Mouse (Mus musculus): ENCODE measurements around the gene 2310057M21Rik. TPM values are rescaled to one million over a fixed set of nuclear protein-coding genes. Genes with fewer than 3 reads are reported as not detected.
"Not testable (repeated sequence)": the region's sequence is repeated elsewhere in the genome, so short reads cannot be mapped to it uniquely, and the experiment has no call there.

Gene 2310057M21Rik
- 11.4 and 12.5 TPM in 2 replicates for polyA plus RNA-seq (2012; rRNA removed)

- TF ChIP-seq POLR2A (IDR thresholded peaks at IDR 0.05; ENCODE audit: control insufficient read depth, low read depth, low read length) (no peak; the same call in 1 of the 2 replicates), CTCF (IDR thresholded peaks at IDR 0.05; ENCODE audit: control insufficient read depth, insufficient read depth, insufficient replicate concordance, low read depth, low read length) (no peak)
- H3K4me1 ChIP-seq (ENCODE audit: control insufficient read depth, insufficient read depth, low read length), result peaks cover 6% of the 10 kb centered on the region
- no peaks in the 10 kb centered on the region for H3K27me3 ChIP-seq (ENCODE audit: control insufficient read depth, insufficient read depth, low read length)
- no peaks in the 10 kb centered on the region; the same call in 1 of the 2 replicates for H3K36me3 ChIP-seq (ENCODE audit: control insufficient read depth, insufficient read depth, low read length)
- H3K27ac ChIP-seq (ENCODE audit: control insufficient read depth, insufficient read depth, low read depth, low read length), result peak within 1 kb of the TSS; percentile 90
- H3K4me3 ChIP-seq (ENCODE audit: control insufficient read depth, low read depth, low read length), result peak within 1 kb of the TSS; percentile 84
Observed at GRCm38 (mm10) chr7:131362615-131363300, at the start of gene 2310057M21Rik. TSS of gene 2310057M21Rik (minus strand) at chr7:131362759.

DNA sequence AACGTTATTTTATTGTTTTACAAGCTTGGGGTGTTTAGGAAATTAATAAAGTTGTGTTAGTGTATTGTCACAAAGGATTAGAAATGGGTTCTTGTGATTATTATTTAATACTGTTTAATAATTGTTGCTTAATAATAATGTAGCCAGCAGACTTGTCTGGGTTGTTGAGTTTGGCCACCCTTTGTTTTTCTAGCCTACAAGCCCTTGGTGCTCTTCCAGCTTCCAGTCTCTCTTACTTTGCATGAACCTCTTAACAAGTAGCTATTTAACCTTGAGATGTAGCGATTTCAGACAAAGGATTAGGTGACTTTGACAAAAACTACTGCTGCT is 49.3 kb upstream of the 2310057M21Rik start:
- peaks cover 3% of the 10 kb centered on the region; the same call in 1 of the 2 replicates for H3K4me1 ChIP-seq (ENCODE audit: control insufficient read depth, insufficient read depth, low read length)
- TF ChIP-seq POLR2A (IDR thresholded peaks at IDR 0.05; ENCODE audit: control insufficient read depth, low read depth, low read length), result no peak
- TF ChIP-seq CTCF (IDR thresholded peaks at IDR 0.05; ENCODE audit: control insufficient read depth, insufficient read depth, insufficient replicate concordance, low read depth, low read length), result no peak
- no peak overlapping the region for H3K4me3 ChIP-seq (ENCODE audit: control insufficient read depth, low read depth, low read length)
- no peak overlapping the region for H3K27ac ChIP-seq (ENCODE audit: control insufficient read depth, insufficient read depth, low read depth, low read length)
- H3K36me3 ChIP-seq (ENCODE audit: control insufficient read depth, insufficient read depth, low read length), result no peaks in the 10 kb centered on the region
- no peaks in the 10 kb centered on the region for H3K27me3 ChIP-seq (ENCODE audit: control insufficient read depth, insufficient read depth, low read length)

DNA sequence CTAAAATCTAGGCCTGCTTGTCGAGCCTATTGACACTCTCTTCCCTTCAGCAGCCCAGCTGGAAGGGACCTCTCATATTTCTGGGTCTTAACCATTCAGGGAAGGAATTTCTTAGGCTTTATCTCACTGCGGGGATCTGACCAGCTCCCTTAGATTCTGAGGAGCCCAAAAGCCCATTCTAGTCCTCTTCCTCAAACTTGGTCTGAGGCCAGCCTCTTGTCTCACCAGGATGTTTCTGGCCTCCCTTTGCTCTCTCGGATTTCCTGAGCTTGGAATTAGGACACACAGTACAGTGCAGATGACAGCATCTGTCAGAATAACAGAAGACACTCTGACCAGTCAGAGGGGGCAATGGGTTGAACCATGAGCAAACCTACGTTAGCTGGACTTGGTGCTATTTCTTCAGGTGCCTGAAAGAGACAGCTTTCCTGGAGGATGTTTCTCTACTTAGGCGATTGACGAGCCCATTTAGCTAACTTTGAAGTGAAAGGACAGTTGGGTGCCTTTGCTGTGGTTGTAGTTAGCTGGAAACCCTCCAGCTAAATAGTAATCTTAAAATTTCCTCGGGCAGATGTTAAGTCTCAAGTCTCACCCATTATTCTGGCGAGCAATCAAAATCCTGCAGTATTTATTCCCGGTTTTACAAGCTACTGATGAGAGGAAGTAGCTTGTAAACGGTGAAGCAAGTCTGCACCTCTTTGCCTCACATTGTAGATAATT is 48.8 kb upstream of the 2310057M21Rik start:
- peaks cover 3% of the 10 kb centered on the region; the same call in 1 of the 2 replicates for H3K4me1 ChIP-seq (ENCODE audit: control insufficient read depth, insufficient read depth, low read length)
- no peaks in the 10 kb centered on the region for H3K27me3 ChIP-seq (ENCODE audit: control insufficient read depth, insufficient read depth, low read length)
- no peaks in the 10 kb centered on the region for H3K36me3 ChIP-seq (ENCODE audit: control insufficient read depth, insufficient read depth, low read length)
- H3K4me3 ChIP-seq (ENCODE audit: control insufficient read depth, low read depth, low read length), result peak overlapping the region; percentile 97
- H3K27ac ChIP-seq (ENCODE audit: control insufficient read depth, insufficient read depth, low read depth, low read length), result peak overlapping the region; percentile 27; the same call in 1 of the 2 replicates
- no peak for TF ChIP-seq POLR2A (IDR thresholded peaks at IDR 0.05; ENCODE audit: control insufficient read depth, low read depth, low read length)
- TF ChIP-seq CTCF (IDR thresholded peaks at IDR 0.05; ENCODE audit: control insufficient read depth, insufficient read depth, insufficient replicate concordance, low read depth, low read length), result no peak

- H3K4me1 ChIP-seq (ENCODE audit: control insufficient read depth, insufficient read depth, low read length), result peaks cover 3% of the 10 kb centered on the region; the same call in 1 of the 2 replicates
- no peak for TF ChIP-seq CTCF (IDR thresholded peaks at IDR 0.05; ENCODE audit: control insufficient read depth, insufficient read depth, insufficient replicate concordance, low read depth, low read length)
- peak; percentile 82 for TF ChIP-seq POLR2A (IDR thresholded peaks at IDR 0.05; ENCODE audit: control insufficient read depth, low read depth, low read length)
Observed at GRCm38 (mm10) chr7:131410416-131411058, 48.0 kb upstream of the 2310057M21Rik start, which contains the start of the genes Ikzf5 and Acadsb. TSS of gene Ikzf5 (minus strand) at chr7:131410521. TSS of gene Acadsb (plus strand) at chr7:131410601.

GRCm38 (mm10) chr7:131409988-131410385 is 47.4 kb upstream of the 2310057M21Rik start:
- Histone ChIP-seq H3K36me3 (ENCODE audit: control insufficient read depth, insufficient read depth, low read length) (no peaks in the 10 kb centered on the region), H3K27me3 (ENCODE audit: control insufficient read depth, insufficient read depth, low read length) (no peaks in the 10 kb centered on the region), H3K4me3 (ENCODE audit: control insufficient read depth, low read depth, low read length) (peak overlapping the region; percentile 97), H3K27ac (ENCODE audit: control insufficient read depth, insufficient read depth, low read depth, low read length) (peak overlapping the region; percentile 60), H3K4me1 (ENCODE audit: control insufficient read depth, insufficient read depth, low read length) (peaks cover 3% of the 10 kb centered on the region; the same call in 1 of the 2 replicates)
- no peak for TF ChIP-seq CTCF (IDR thresholded peaks at IDR 0.05; ENCODE audit: control insufficient read depth, insufficient read depth, insufficient replicate concordance, low read depth, low read length)
- no peak for TF ChIP-seq POLR2A (IDR thresholded peaks at IDR 0.05; ENCODE audit: control insufficient read depth, low read depth, low read length)

More at GRCm38 (mm10) chr7:131410416-131411058, 48.0 kb upstream of the 2310057M21Rik start, which contains the start of the genes Ikzf5 and Acadsb:
- Histone ChIP-seq H3K27ac (ENCODE audit: control insufficient read depth, insufficient read depth, low read depth, low read length) (peak within 1 kb of the TSS; percentile 60), H3K4me3 (ENCODE audit: control insufficient read depth, low read depth, low read length) (peak within 1 kb of the TSS; percentile 97), H3K36me3 (ENCODE audit: control insufficient read depth, insufficient read depth, low read length) (no peaks in the 10 kb centered on the region), H3K27me3 (ENCODE audit: control insufficient read depth, insufficient read depth, low read length) (no peaks in the 10 kb centered on the region)

GRCm38 (mm10) chr7:131409321-131409987 is 46.9 kb upstream of the 2310057M21Rik start:
- H3K4me3 ChIP-seq (ENCODE audit: control insufficient read depth, low read depth, low read length), result peak overlapping the region; percentile 97
- peak overlapping the region; percentile 60 for H3K27ac ChIP-seq (ENCODE audit: control insufficient read depth, insufficient read depth, low read depth, low read length)
- TF ChIP-seq CTCF (IDR thresholded peaks at IDR 0.05; ENCODE audit: control insufficient read depth, insufficient read depth, insufficient replicate concordance, low read depth, low read length) (no peak), POLR2A (IDR thresholded peaks at IDR 0.05; ENCODE audit: control insufficient read depth, low read depth, low read length) (no peak)

GRCm38 (mm10) chr7:131391761-131392160 is 29.2 kb upstream of the 2310057M21Rik start:
- H3K36me3 ChIP-seq (ENCODE audit: control insufficient read depth, insufficient read depth, low read length); H3K4me3 ChIP-seq (ENCODE audit: control insufficient read depth, low read depth, low read length); H3K27me3 ChIP-seq (ENCODE audit: control insufficient read depth, insufficient read depth, low read length); H3K27ac ChIP-seq (ENCODE audit: control insufficient read depth, insufficient read depth, low read depth, low read length); H3K4me1 ChIP-seq (ENCODE audit: control insufficient read depth, insufficient read depth, low read length): not testable (repeated sequence)

More at GRCm38 (mm10) chr7:131409321-131409987, 46.9 kb upstream of the 2310057M21Rik start:
- H3K36me3 ChIP-seq (ENCODE audit: control insufficient read depth, insufficient read depth, low read length), result no peaks in the 10 kb centered on the region
- no peaks in the 10 kb centered on the region for H3K27me3 ChIP-seq (ENCODE audit: control insufficient read depth, insufficient read depth, low read length)
- peaks cover 3% of the 10 kb centered on the region; the same call in 1 of the 2 replicates for H3K4me1 ChIP-seq (ENCODE audit: control insufficient read depth, insufficient read depth, low read length)
